Mouse (Mus musculus) lung, postnatal 36 days (tissue): ENCODE measurements at regions not wholly inside any gene's neighbourhood (a gene's known extent, or its start where the extent isn't known, plus 50 kb on each side); places are given as distances from the start of the nearest gene placed in this dataset.
A peak's percentile ranks its signal among the peaks of the same experiment; 100 is the strongest.

Experiments used
- DNase-seq: peaks from one replicate; pipeline ENCODE4 v3.0.0; 2022; ENCODE audit warnings: mixed read lengths

GRCm38 (mm10) chr15:52959711-52960110 is 925.0 kb upstream of the Gm7489 start:
- DNase-seq, result no peak

- DNase-seq, result peak; percentile 5
Observed at GRCm38 (mm10) chr15:52961491-52961890, 923.2 kb upstream of the Gm7489 start.

GRCm38 (mm10) chr15:52963918-52964317 is 920.8 kb upstream of the Gm7489 start:
- DNase-seq, result no peak

- DNase-seq, result peak; percentile 4
Observed at GRCm38 (mm10) chr15:52964403-52964802, 920.3 kb upstream of the Gm7489 start.

- DNase-seq, result peak; percentile 70
Observed at GRCm38 (mm10) chr15:52967801-52968235, 916.9 kb upstream of the Gm7489 start.

GRCm38 (mm10) chr15:52982821-52983220 is 901.9 kb upstream of the Gm7489 start:
- DNase-seq, result no peak

GRCm38 (mm10) chr15:52990580-52990979 is 894.1 kb upstream of the Gm7489 start:
- DNase-seq, result no peak

- DNase-seq, result no peak
Observed at GRCm38 (mm10) chr15:52994351-52994750, 890.4 kb upstream of the Gm7489 start.

- DNase-seq, result no peak
Observed at GRCm38 (mm10) chr15:52999200-52999599, 885.5 kb upstream of the Gm7489 start.

- no peak for DNase-seq
Observed at GRCm38 (mm10) chr15:52999776-53000175, 884.9 kb upstream of the Gm7489 start.

GRCm38 (mm10) chr15:53001429-53001828 is 883.3 kb upstream of the Gm7489 start:
- DNase-seq, result peak; percentile 9

GRCm38 (mm10) chr15:53001964-53002363 is 882.7 kb upstream of the Gm7489 start:
- DNase-seq, result no peak

GRCm38 (mm10) chr15:53004078-53004477 is 880.6 kb upstream of the Gm7489 start:
- DNase-seq, result no peak

- DNase-seq, result no peak
Observed at GRCm38 (mm10) chr15:53006844-53007243, 877.9 kb upstream of the Gm7489 start.

GRCm38 (mm10) chr15:53009337-53009736 is 875.4 kb upstream of the Gm7489 start:
- DNase-seq, result no peak
